Mouse (Mus musculus): ENCODE measurements at regions not wholly inside any gene's neighbourhood (a gene's known extent, or its start where the extent isn't known, plus 50 kb on each side); places are given as distances from the start of the nearest gene placed in this dataset.

DNA sequence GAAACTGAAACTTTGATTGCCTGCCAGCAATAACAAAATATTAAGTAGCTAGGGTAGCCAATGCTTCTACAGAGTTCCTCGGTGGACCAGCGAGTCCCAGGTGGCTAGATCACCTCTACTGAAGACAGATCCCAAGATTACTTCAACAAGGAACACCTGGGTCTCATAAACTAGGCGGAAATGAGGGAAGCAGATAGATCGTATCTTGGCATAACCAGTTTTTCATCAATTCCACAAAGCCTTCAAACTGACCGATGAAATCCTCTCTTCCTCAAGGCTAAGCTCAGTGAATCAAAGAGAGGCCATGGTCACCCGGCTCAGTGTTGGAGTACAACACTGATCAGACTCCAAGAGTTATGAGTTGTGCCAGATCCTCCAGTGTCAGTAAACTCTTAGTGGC, 400.4 kb upstream of the Sphkap start:
- Histone ChIP-seq H3K4me3 (ENCODE audit: low read depth, low read length) (no peak overlapping the region), H3K9me3 (ENCODE audit: control insufficient read depth, low read length) (no peaks in the 10 kb centered on the region), H3K9ac (ENCODE audit: low read depth, low read length) (no peak overlapping the region), H3K4me1 (replicated peaks; ENCODE audit: control insufficient read depth, insufficient read depth, low read length) (no peaks in the 10 kb centered on the region), H3K4me2 (no peak overlapping the region), H3K27ac (ENCODE audit: low read depth, low read length) (no peak overlapping the region), H3K36me3 (ENCODE audit: control insufficient read depth, insufficient read depth, low read length) (no peaks in the 10 kb centered on the region), H3K27me3 (replicated peaks; ENCODE audit: control insufficient read depth, insufficient read depth, low read length) (no peaks in the 10 kb centered on the region)
- DNase-seq (ENCODE audit: low spot score) = no peak
- ATAC-seq (replicated peaks; ENCODE audit: low FRiP score) = no peak
- 83% methylated on average over 6 of the region's 6 CpGs for WGBS

GRCm38 (mm10) chr1:83803345-83804041, 395.5 kb upstream of the Sphkap start:
- 78% methylated on average over 2 of the region's 2 CpGs for WGBS
- ATAC-seq (replicated peaks; ENCODE audit: low FRiP score) = no peak
- no peak overlapping the region for H3K4me3 ChIP-seq (ENCODE audit: low read depth, low read length)
- no peaks in the 10 kb centered on the region for H3K4me1 ChIP-seq (replicated peaks; ENCODE audit: control insufficient read depth, insufficient read depth, low read length)
- no peaks in the 10 kb centered on the region for H3K36me3 ChIP-seq (ENCODE audit: control insufficient read depth, insufficient read depth, low read length)
- no peaks in the 10 kb centered on the region for H3K27me3 ChIP-seq (replicated peaks; ENCODE audit: control insufficient read depth, insufficient read depth, low read length)
- H3K27ac ChIP-seq (ENCODE audit: low read depth, low read length) = no peak overlapping the region
- no peak for DNase-seq (ENCODE audit: low spot score)
- H3K9ac ChIP-seq (ENCODE audit: low read depth, low read length) = no peak overlapping the region
- no peak overlapping the region for H3K4me2 ChIP-seq
- no peaks in the 10 kb centered on the region for H3K9me3 ChIP-seq (ENCODE audit: control insufficient read depth, low read length)

- Histone ChIP-seq H3K4me3 (ENCODE audit: low read depth, low read length) (no peak overlapping the region), H3K9ac (ENCODE audit: low read depth, low read length) (no peak overlapping the region), H3K4me1 (replicated peaks; ENCODE audit: control insufficient read depth, insufficient read depth, low read length) (no peaks in the 10 kb centered on the region), H3K27me3 (replicated peaks; ENCODE audit: control insufficient read depth, insufficient read depth, low read length) (no peaks in the 10 kb centered on the region), H3K27ac (ENCODE audit: low read depth, low read length) (no peak overlapping the region), H3K36me3 (ENCODE audit: control insufficient read depth, insufficient read depth, low read length) (no peaks in the 10 kb centered on the region), H3K4me2 (no peak overlapping the region), H3K9me3 (ENCODE audit: control insufficient read depth, low read length) (no peaks in the 10 kb centered on the region)
- no peak for DNase-seq (ENCODE audit: low spot score)
- no peak for ATAC-seq (replicated peaks; ENCODE audit: low FRiP score)
Measured at GRCm38 (mm10) chr1:83801759-83802158, 393.8 kb upstream of the Sphkap start.

- no peak overlapping the region for H3K27ac ChIP-seq (ENCODE audit: low read depth, low read length)
- H3K36me3 ChIP-seq (ENCODE audit: control insufficient read depth, insufficient read depth, low read length) = no peaks in the 10 kb centered on the region
- no peaks in the 10 kb centered on the region for H3K4me1 ChIP-seq (replicated peaks; ENCODE audit: control insufficient read depth, insufficient read depth, low read length)
- 71% methylated on average over 7 of the region's 7 CpGs for WGBS
- no peak overlapping the region for H3K4me2 ChIP-seq
- no peaks in the 10 kb centered on the region for H3K27me3 ChIP-seq (replicated peaks; ENCODE audit: control insufficient read depth, insufficient read depth, low read length)
- H3K9ac ChIP-seq (ENCODE audit: low read depth, low read length) = no peak overlapping the region
- H3K9me3 ChIP-seq (ENCODE audit: control insufficient read depth, low read length) = no peaks in the 10 kb centered on the region
- H3K4me3 ChIP-seq (ENCODE audit: low read depth, low read length) = no peak overlapping the region
- ATAC-seq (replicated peaks; ENCODE audit: low FRiP score) = no peak
- no peak for DNase-seq (ENCODE audit: low spot score)
Measured at GRCm38 (mm10) chr1:83796961-83797891, 389.2 kb upstream of the Sphkap start.

DNA sequence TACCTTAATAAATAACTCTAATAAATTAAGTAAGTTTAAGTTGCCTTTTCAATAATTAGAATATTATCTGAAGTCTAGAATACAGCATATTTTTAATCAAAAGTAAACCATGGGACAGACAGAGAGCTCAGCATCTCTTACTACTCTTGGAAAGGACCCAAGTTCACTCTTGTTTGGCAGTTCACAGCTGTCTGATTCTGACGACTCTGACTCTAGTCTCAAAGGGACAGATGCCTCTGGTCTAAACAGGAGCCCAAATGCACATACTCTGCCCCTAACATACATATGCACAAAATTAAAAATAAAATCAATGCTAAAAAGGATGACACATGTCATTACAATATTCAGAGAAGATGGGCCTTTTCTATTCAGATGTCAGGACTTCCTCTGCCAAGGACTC, 369.2 kb upstream of the Sphkap start:
- H3K4me3 ChIP-seq (ENCODE audit: low read depth, low read length) = no peak overlapping the region
- no peaks in the 10 kb centered on the region for H3K36me3 ChIP-seq (ENCODE audit: control insufficient read depth, insufficient read depth, low read length)
- H3K4me1 ChIP-seq (replicated peaks; ENCODE audit: control insufficient read depth, insufficient read depth, low read length) = no peaks in the 10 kb centered on the region
- WGBS = 65% methylated on average over 1 of the region's 1 CpGs
- H3K27me3 ChIP-seq (replicated peaks; ENCODE audit: control insufficient read depth, insufficient read depth, low read length) = no peaks in the 10 kb centered on the region
- no peak for ATAC-seq (replicated peaks; ENCODE audit: low FRiP score)
- DNase-seq (ENCODE audit: low spot score) = no peak
- H3K9ac ChIP-seq (ENCODE audit: low read depth, low read length) = no peak overlapping the region
- H3K9me3 ChIP-seq (ENCODE audit: control insufficient read depth, low read length) = no peaks in the 10 kb centered on the region
- H3K27ac ChIP-seq (ENCODE audit: low read depth, low read length) = no peak overlapping the region
- no peak overlapping the region for H3K4me2 ChIP-seq

- Histone ChIP-seq H3K27me3 (replicated peaks; ENCODE audit: control insufficient read depth, insufficient read depth, low read length) (no peaks in the 10 kb centered on the region), H3K36me3 (ENCODE audit: control insufficient read depth, insufficient read depth, low read length) (no peaks in the 10 kb centered on the region), H3K4me3 (ENCODE audit: low read depth, low read length) (no peak overlapping the region), H3K4me1 (replicated peaks; ENCODE audit: control insufficient read depth, insufficient read depth, low read length) (no peaks in the 10 kb centered on the region), H3K9ac (ENCODE audit: low read depth, low read length) (no peak overlapping the region), H3K4me2 (no peak overlapping the region), H3K9me3 (ENCODE audit: control insufficient read depth, low read length) (no peaks in the 10 kb centered on the region), H3K27ac (ENCODE audit: low read depth, low read length) (no peak overlapping the region)
- ATAC-seq (replicated peaks; ENCODE audit: low FRiP score) = no peak
- DNase-seq (ENCODE audit: low spot score) = no peak
- WGBS = 69% methylated on average over 3 of the region's 3 CpGs
Measured at GRCm38 (mm10) chr1:83771160-83771559, 363.2 kb upstream of the Sphkap start.

- Histone ChIP-seq H3K36me3 (ENCODE audit: control insufficient read depth, insufficient read depth, low read length) (no peaks in the 10 kb centered on the region), H3K9me3 (ENCODE audit: control insufficient read depth, low read length) (no peaks in the 10 kb centered on the region), H3K27ac (ENCODE audit: low read depth, low read length) (no peak overlapping the region), H3K9ac (ENCODE audit: low read depth, low read length) (no peak overlapping the region), H3K27me3 (replicated peaks; ENCODE audit: control insufficient read depth, insufficient read depth, low read length) (no peaks in the 10 kb centered on the region), H3K4me1 (replicated peaks; ENCODE audit: control insufficient read depth, insufficient read depth, low read length) (no peaks in the 10 kb centered on the region), H3K4me2 (no peak overlapping the region), H3K4me3 (ENCODE audit: low read depth, low read length) (no peak overlapping the region)
- 82% methylated on average over 4 of the region's 4 CpGs for WGBS
- no peak for ATAC-seq (replicated peaks; ENCODE audit: low FRiP score)
- DNase-seq (ENCODE audit: low spot score) = no peak
Measured at GRCm38 (mm10) chr1:83761499-83761898, 353.5 kb upstream of the Sphkap start.

DNA sequence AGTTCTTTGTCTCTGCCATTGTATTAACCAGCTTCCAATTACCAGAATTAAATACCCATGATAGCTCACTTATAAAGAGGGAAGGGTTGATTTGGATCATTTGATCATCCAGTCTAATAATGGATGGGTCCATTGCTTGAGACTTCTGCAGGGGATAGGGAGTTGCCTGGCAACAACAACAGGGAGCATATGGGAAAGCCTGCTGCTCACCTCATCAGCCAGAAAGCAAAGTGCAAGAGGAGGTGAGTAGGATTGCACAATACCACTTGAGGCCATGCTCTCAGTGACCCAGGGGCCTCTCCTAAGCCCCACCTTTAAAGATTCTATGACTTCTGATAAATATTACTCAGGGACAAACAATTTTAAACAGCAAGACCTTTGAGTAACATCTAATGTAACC, 348.9 kb upstream of the Sphkap start:
- ATAC-seq (replicated peaks; ENCODE audit: low FRiP score) (no peak), DNase-seq (ENCODE audit: low spot score) (no peak)
- no peak overlapping the region for H3K27ac ChIP-seq (ENCODE audit: low read depth, low read length)
- H3K4me1 ChIP-seq (replicated peaks; ENCODE audit: control insufficient read depth, insufficient read depth, low read length) = no peaks in the 10 kb centered on the region
- no peak overlapping the region for H3K4me2 ChIP-seq
- H3K36me3 ChIP-seq (ENCODE audit: control insufficient read depth, insufficient read depth, low read length) = no peaks in the 10 kb centered on the region
- no peak overlapping the region for H3K9ac ChIP-seq (ENCODE audit: low read depth, low read length)
- H3K27me3 ChIP-seq (replicated peaks; ENCODE audit: control insufficient read depth, insufficient read depth, low read length) = no peaks in the 10 kb centered on the region
- no peak overlapping the region for H3K4me3 ChIP-seq (ENCODE audit: low read depth, low read length)
- H3K9me3 ChIP-seq (ENCODE audit: control insufficient read depth, low read length) = no peaks in the 10 kb centered on the region

GRCm38 (mm10) chr1:83755336-83755735, 347.3 kb upstream of the Sphkap start:
- DNase-seq (ENCODE audit: low spot score) (no peak), ATAC-seq (replicated peaks; ENCODE audit: low FRiP score) (no peak)
- Histone ChIP-seq H3K36me3 (ENCODE audit: control insufficient read depth, insufficient read depth, low read length) (no peaks in the 10 kb centered on the region), H3K4me2 (no peak overlapping the region), H3K27ac (ENCODE audit: low read depth, low read length) (no peak overlapping the region), H3K9me3 (ENCODE audit: control insufficient read depth, low read length) (no peaks in the 10 kb centered on the region), H3K27me3 (replicated peaks; ENCODE audit: control insufficient read depth, insufficient read depth, low read length) (no peaks in the 10 kb centered on the region), H3K4me3 (ENCODE audit: low read depth, low read length) (no peak overlapping the region), H3K9ac (ENCODE audit: low read depth, low read length) (no peak overlapping the region), H3K4me1 (replicated peaks; ENCODE audit: control insufficient read depth, insufficient read depth, low read length) (no peaks in the 10 kb centered on the region)
- WGBS = 70% methylated on average over 1 of the region's 1 CpGs
